Mouse (Mus musculus) Patski (cell line): Measurements from ENCODE around the gene Fam57b. TPM values are rescaled to one million over a fixed set of nuclear protein-coding genes. Genes with fewer than 3 reads are reported as not detected.

ENCODE experiments used
- ATAC-seq: fragments of 100-300 bp; one replicate; pipeline ENCODE4 v1.8.0; 2021
- CTCF ChIA-PET: fragments of 350-600 bp; sonication (Branson Sonifier 250); formaldehyde crosslinking; loops from one replicate; lab custom pipeline; 2022; ENCODE audit warnings: inconsistent platforms; lab: Charles Lee
- POLR2A ChIA-PET: fragments of 350-600 bp; sonication (Branson Sonifier 250); formaldehyde crosslinking; loops from one replicate; lab custom pipeline; 2022; ENCODE audit warnings: antibody characterized with exemption, inconsistent platforms; lab: Charles Lee
- DNase-seq: peaks from one replicate; pipeline ENCODE4 v3.0.0-alpha.2; 2011; ENCODE audit warnings: low read depth, low spot score
- H3K27me3 ChIP-seq: fragments of 371-371 bp; one replicate; pipeline ENCODE4 v1.5.1; 2021
- CTCF ChIP-seq: fragments of 100-300 bp; IDR thresholded peaks from one replicate; pipeline ENCODE4 v1.5.1; 2021
- in situ Hi-C: fragments of 300-500 bp; cut with MboI; formaldehyde crosslinking; loops from 3 replicates; pipeline ENCODE4 v1.11.1; 2018; ENCODE audit warnings: low pct_unique_long_range_greater_than_20kb, mixed read lengths
- polyA plus RNA-seq: library from polyadenylated mRNA; unstranded; gene quantifications from one replicate; pipeline ENCODE4 v1.2.3, GENCODE M21; 2021

The Fam57b gene
- polyA plus RNA-seq, 1 experiment from 2014 or later: 1.3 TPM

GRCm38 (mm10) chr7:126806956-126807355 lies 9.5 kb downstream of the Fam57b start:
- ATAC-seq: no peak
- no peak for DNase-seq
- CTCF ChIA-PET: no interaction called here
- POLR2A ChIA-PET: interaction anchor here (0.6 kb wide), 1 partner anchor 13 kb away, joined by 3 read pairs; no protein-coding TSS in a partner anchor
- in situ Hi-C loops: no loop called here
- TF ChIP-seq CTCF: no peak
- H3K27me3 ChIP-seq: no peaks in the 10 kb centered on the region

GRCm38 (mm10) chr7:126807405-126807804 lies 9.9 kb downstream of the Fam57b start:
- ATAC-seq: no peak
- H3K27me3 ChIP-seq: no peaks in the 10 kb centered on the region
- POLR2A ChIA-PET: interaction anchor here (0.6 kb wide), 1 partner anchor 13 kb away, joined by 3 read pairs; no protein-coding TSS in a partner anchor
- CTCF ChIA-PET: no interaction called here
- DNase-seq: no peak
- in situ Hi-C loops: no loop called here
- no peak for TF ChIP-seq CTCF

GRCm38 (mm10) chr7:126808703-126809455 lies 11.4 kb downstream of the Fam57b start:
- ChIA-PET CTCF (no interaction called here), POLR2A (interaction anchor here (0.6 kb wide), 1 partner anchor 72 kb away, joined by 3 read pairs; no protein-coding TSS in a partner anchor)
- in situ Hi-C loops: no loop called here
- no peak for TF ChIP-seq CTCF
- peak; percentile 83 for ATAC-seq
- no peaks in the 10 kb centered on the region for H3K27me3 ChIP-seq
- DNase-seq: no peak

- CTCF ChIA-PET: interaction anchor here (0.8 to 1.4 kb wide), 3 partner anchors 12 to 301 kb away, joined by 3 to 6 read pairs (median 3); no protein-coding TSS in a partner anchor
Observed at GRCm38 (mm10) chr7:126809723-126810369, 12.4 kb downstream of the Fam57b start.

GRCm38 (mm10) chr7:126815726-126816222 lies 18.3 kb downstream of the Fam57b start:
- no peaks in the 10 kb centered on the region for H3K27me3 ChIP-seq
- ATAC-seq (no peak), DNase-seq (no peak)
- ChIA-PET POLR2A (no interaction called here), CTCF (no interaction called here)
- TF ChIP-seq CTCF: no peak
- in situ Hi-C loops: no loop called here

More at GRCm38 (mm10) chr7:126809723-126810369, 12.4 kb downstream of the Fam57b start:
- TF ChIP-seq CTCF: no peak
- ATAC-seq (no peak), DNase-seq (no peak)
- H3K27me3 ChIP-seq: no peaks in the 10 kb centered on the region
- POLR2A ChIA-PET: interaction anchor here (0.8 kb wide), 1 partner anchor 13 kb away, joined by 3 read pairs; no protein-coding TSS in a partner anchor
- in situ Hi-C loops: no loop called here

GRCm38 (mm10) chr7:126816494-126816893 lies 19.0 kb downstream of the Fam57b start:
- TF ChIP-seq CTCF: no peak
- CTCF ChIA-PET: interaction anchor here (1.2 kb wide), 1 partner anchor 141 kb away, joined by 3 read pairs; no protein-coding TSS in a partner anchor
- POLR2A ChIA-PET: interaction anchor here (0.6 to 1.0 kb wide), 2 partner anchors 17 to 331 kb away, joined by 4 to 5 read pairs; no protein-coding TSS in a partner anchor
- H3K27me3 ChIP-seq: no peaks in the 10 kb centered on the region
- ATAC-seq: no peak
- in situ Hi-C loops: no loop called here
- DNase-seq: no peak

GRCm38 (mm10) chr7:126817595-126817994 lies 20.1 kb downstream of the Fam57b start:
- in situ Hi-C loops: no loop called here

GRCm38 (mm10) chr7:126818818-126819217 lies 21.4 kb downstream of the Fam57b start:
- POLR2A ChIA-PET: no interaction called here
- DNase-seq (no peak), ATAC-seq (no peak)
- in situ Hi-C loops: no loop called here
- no peak for TF ChIP-seq CTCF
- CTCF ChIA-PET: no interaction called here
- no peaks in the 10 kb centered on the region for H3K27me3 ChIP-seq

More at GRCm38 (mm10) chr7:126817595-126817994, 20.1 kb downstream of the Fam57b start:
- no peak for ATAC-seq
- ChIA-PET CTCF (no interaction called here), POLR2A (interaction anchor here (1.0 kb wide), 1 partner anchor 18 kb away, joined by 4 read pairs; no protein-coding TSS in a partner anchor)
- TF ChIP-seq CTCF: no peak
- no peaks in the 10 kb centered on the region for H3K27me3 ChIP-seq
- DNase-seq: no peak

- TF ChIP-seq CTCF: peak; percentile 96
- ATAC-seq (no peak), DNase-seq (no peak)
- CTCF ChIA-PET: interaction anchor here (0.8 to 2.4 kb wide), 8 partner anchors 9 to 289 kb away, joined by 3 to 6 read pairs (median 4); partner anchors contain the start of gene 4930451I11Rik
- in situ Hi-C loops: no loop called here
- POLR2A ChIA-PET: no interaction called here
- H3K27me3 ChIP-seq: no peaks in the 10 kb centered on the region
Observed at GRCm38 (mm10) chr7:126821835-126822511, 24.5 kb downstream of the Fam57b start.

- no peak for TF ChIP-seq CTCF
- ATAC-seq: no peak
- ChIA-PET CTCF (interaction anchor here (2.4 kb wide), 1 partner anchor 13 kb away, joined by 6 read pairs; no protein-coding TSS in a partner anchor), POLR2A (no interaction called here)
- in situ Hi-C loops: no loop called here
- DNase-seq: no peak
- no peaks in the 10 kb centered on the region for H3K27me3 ChIP-seq
Observed at GRCm38 (mm10) chr7:126822741-126823140, 25.3 kb downstream of the Fam57b start.
